ENCODE assay signal across 8 mouse cellular contexts in genomic region chr7:52005511-52006295, GRCm38 (mm10). TPM values are rescaled to one million over a fixed set of nuclear protein-coding genes. Genes with fewer than 3 reads are reported as not detected.
DNase-seq lines count a peak whose midpoint lies in the region; ATAC-seq lines count a peak whose summit lies in the region.

Gene Svip (minus strand): TSS chr7:52006018.

- no peaks in the 10 kb centered on the region for H3K9me3 ChIP-seq in hindbrain, embryonic 14.5 days (ENCODE audit: control insufficient read depth, low read length)

- peak within 1 kb of the TSS; percentile 69 for H3K27ac ChIP-seq in hindbrain, embryonic 14.5 days

- peak; percentile 98 for ATAC-seq in hindbrain, embryonic 14.5 days (ENCODE audit: low FRiP score)

- H3K4me3 ChIP-seq in hindbrain, embryonic 14.5 days (replicated peaks; ENCODE audit: low read length): peak within 1 kb of the TSS; percentile 69

- H3K4me2 ChIP-seq in hindbrain, embryonic 14.5 days (replicated peaks): peak within 1 kb of the TSS; percentile 53

- peak; percentile 91 for DNase-seq in WW6 (ENCODE audit: low read depth, low spot score)
- DNase-seq in cerebellum, postnatal 4 days (ENCODE audit: low spot score in 2 of 2): peak; percentile 64 to 89
- peak; percentile 86 to 95 for DNase-seq in frontal cortex, postnatal 36 days (ENCODE audit: low spot score in 2 of 2)
- DNase-seq in hindbrain, embryonic 14.5 days (ENCODE audit: low spot score): peak; percentile 93
- peak; percentile 70 to 77 for DNase-seq in layer of hippocampus, postnatal 25 days (ENCODE audit: extremely low spot score in 1 of 2, low spot score in 1 of 2)
- peak; percentile 84 for DNase-seq in lung, postnatal 14 days
- peak; percentile 86 for DNase-seq in ovary, postnatal 36 days (ENCODE audit: low spot score)
- DNase-seq in thymus, postnatal 14 days: peak; percentile 75

- under 1% methylated on average over 34 of the region's 47 CpGs for WGBS in hindbrain, embryonic 14.5 days

- peaks cover 6% of the 10 kb centered on the region for H3K4me1 ChIP-seq in hindbrain, embryonic 14.5 days (replicated peaks; ENCODE audit: control insufficient read depth, insufficient read depth, low read length)

- no peaks in the 10 kb centered on the region for H3K27me3 ChIP-seq in hindbrain, embryonic 14.5 days (ENCODE audit: control insufficient read depth, insufficient read depth, low read length)

- H3K36me3 ChIP-seq in hindbrain, embryonic 14.5 days (replicated peaks; ENCODE audit: control insufficient read depth, insufficient read depth): peaks cover 6% of the 10 kb centered on the region; the same call in 1 of the 2 replicates

- H3K9ac ChIP-seq in hindbrain, embryonic 14.5 days: peak within 1 kb of the TSS; percentile 61

RNA-seq across cellular contexts. Expression of gene Svip, which starts in this region (rescaled TPM):
- polyA plus RNA-seq in hindbrain, embryonic 14.5 days (2014; fragmentation: Nextera tagmentation; extraction: Ambion mirVana): 23.2 and 26.0 TPM in 2 replicates
- 10 to 100 TPM; 31.2 to 34.4 TPM for total RNA-seq in layer of hippocampus, postnatal 25 days (2021)

Comparison
In these comparisons a context has a peak if more than half of its experiments do, and no peak if none do; other contexts are left out.
1. Peak in every context shown above with its lines: DNase-seq, ATAC-seq, H3K4me3 ChIP-seq and H3K27ac ChIP-seq.